Comparison of ENCODE assay signal across 24 mouse cellular contexts in genomic region chr1:14369957-14370833, GRCm38 (mm10).
"Had no signal": no experiment of that assay in that cellular context is flagged by ENCODE, and none has a peak within 500 bp of the region (broad histone marks: within the 10 kb centered on the region; RNA-seq: fewer than 3 reads in every experiment).

No protein-coding gene starts in this region.

- H3K4me3 ChIP-seq: heart, adult 2 months; heart, embryonic 13.5 days; heart, embryonic 15.5 days; hindbrain, embryonic 15.5 days; kidney, embryonic 15.5 days; limb, embryonic 13.5 days; limb, embryonic 15.5 days had no signal

- DNase-seq: gastrocnemius, postnatal 14 days; gastrocnemius, postnatal 36 days; heart, adult 11 months; heart, adult 2 months; heart, postnatal 14 days; heart, postnatal 36 days; kidney, adult 11 months; kidney, adult 2 months; kidney, adult 9 months; kidney, postnatal 14 days; kidney, postnatal 36 days; layer of hippocampus, adult 9-11 months; layer of hippocampus, postnatal 36 days; left cerebral cortex, postnatal 4 days had no signal

- H3K27me3 ChIP-seq: heart, embryonic 13.5 days; heart, embryonic 15.5 days; hindbrain, embryonic 15.5 days; kidney, embryonic 15.5 days; limb, embryonic 13.5 days; limb, embryonic 15.5 days had no signal

- H3K9ac ChIP-seq: heart, embryonic 13.5 days; heart, embryonic 15.5 days; hindbrain, embryonic 15.5 days; kidney, embryonic 15.5 days; limb, embryonic 13.5 days; limb, embryonic 15.5 days had no signal

- H3K4me1 ChIP-seq: heart, embryonic 13.5 days; heart, embryonic 15.5 days; hindbrain, embryonic 15.5 days; kidney, embryonic 15.5 days; limb, embryonic 13.5 days; limb, embryonic 15.5 days had no signal

- ATAC-seq: hindbrain, postnatal 0 days; intestine, embryonic 16.5 days had no signal

- H3K27ac ChIP-seq: heart, adult 2 months; heart, embryonic 13.5 days; heart, embryonic 15.5 days; hindbrain, embryonic 15.5 days; hindbrain, postnatal 0 days; kidney, embryonic 15.5 days; kidney, postnatal 0 days; limb, embryonic 13.5 days; limb, embryonic 15.5 days had no signal

- H3K36me3 ChIP-seq: heart, embryonic 13.5 days; heart, embryonic 15.5 days; hindbrain, embryonic 15.5 days; kidney, embryonic 15.5 days; limb, embryonic 13.5 days; limb, embryonic 15.5 days had no signal

- H3K4me2 ChIP-seq: heart, embryonic 11.5 days; heart, embryonic 13.5 days; heart, embryonic 15.5 days; hindbrain, embryonic 15.5 days; kidney, embryonic 15.5 days; limb, embryonic 13.5 days; limb, embryonic 15.5 days had no signal

- H3K9me3 ChIP-seq: heart, embryonic 13.5 days; heart, embryonic 15.5 days; hindbrain, embryonic 15.5 days; kidney, embryonic 15.5 days; limb, embryonic 13.5 days; limb, embryonic 15.5 days had no signal
